Mouse (Mus musculus) hindbrain, embryonic 11.5 days (tissue): Measurements from ENCODE around the gene Ppp1r9a. TPM values are rescaled to one million over a fixed set of nuclear protein-coding genes. Genes with fewer than 3 reads are reported as not detected.

Source experiments
- ATAC-seq: fragments of 200-750 bp; cut with Nextera tagmentation; 2 replicates; pipeline ENCODE4 v1.8.0; 2017; ENCODE audit warnings: mild to moderate bottlenecking, moderate TSS enrichment, moderate library complexity; ENCODE audit not compliant: low FRiP score
- DNase-seq: peaks from one replicate; pipeline ENCODE4 v3.0.0-alpha.2; 2015; ENCODE audit warnings: low spot score
- H3K27ac ChIP-seq: fragments of 300-500 bp; sonication (generic); 2 replicates; pipeline ENCODE4 v1.5.1; 2014; ENCODE audit warnings: mild to moderate bottlenecking, low read depth, low read length
- H3K27me3 ChIP-seq: fragments of 300-500 bp; sonication (generic); 2 replicates; pipeline ENCODE4 v1.6.1; 2014; ENCODE audit warnings: mild to moderate bottlenecking, low read length, moderate library complexity, mixed read lengths; ENCODE audit not compliant: control insufficient read depth, insufficient read depth
- H3K36me3 ChIP-seq: fragments of 300-500 bp; sonication (generic); 2 replicates; pipeline ENCODE4 v1.6.1; 2014; ENCODE audit warnings: mild to moderate bottlenecking, low read length, moderate library complexity, mixed read lengths; ENCODE audit not compliant: control insufficient read depth, insufficient read depth
- H3K4me1 ChIP-seq: fragments of 300-500 bp; sonication (generic); replicated peaks from 2 replicates; pipeline ENCODE4 v1.6.1; 2014; ENCODE audit warnings: low read length, mixed read lengths; ENCODE audit not compliant: control insufficient read depth, insufficient read depth
- H3K4me2 ChIP-seq: fragments of 300-500 bp; sonication (generic); replicated peaks from 2 replicates; pipeline ENCODE4 v1.6.1; 2014; ENCODE audit warnings: mild to moderate bottlenecking, low read depth, low read length
- H3K4me3 ChIP-seq: fragments of 300-500 bp; sonication (generic); 2 replicates; pipeline ENCODE4 v1.5.1; 2014; ENCODE audit warnings: low read depth, low read length
- H3K9ac ChIP-seq: fragments of 300-500 bp; sonication (generic); 2 replicates; pipeline ENCODE4 v1.6.1; 2014; ENCODE audit warnings: low read depth, low read length
- H3K9me3 ChIP-seq: fragments of 300-500 bp; sonication (generic); 2 replicates; pipeline ENCODE4 v1.6.1; 2016; ENCODE audit warnings: low read length; ENCODE audit not compliant: control insufficient read depth
- WGBS: fragments of 180-500 bp; shearing (Covaris S2); extraction: QIAGEN DNeasy Blood & Tissue Kit; methylation state at CpG from one replicate; pipeline ENCODE4 v1.1.7; 2014; 5-methylcytosine and 5-hydroxymethylcytosine counted together
- polyA plus RNA-seq: library from polyadenylated mRNA; unstranded; fragments of >200 nt; fragmentation: Nextera tagmentation; extraction: Ambion mirVana; gene quantifications from 2 replicates; pipeline ENCODE4 v1.2.1, GENCODE M21; 2014

The Ppp1r9a gene
- polyA plus RNA-seq, 1 experiment from 2014 or later, result 33.9 TPM

- H3K4me3 ChIP-seq, result no peak overlapping the region
- H3K27ac ChIP-seq, result no peak overlapping the region
- no peak overlapping the region for H3K4me2 ChIP-seq
- 90% methylated on average over 2 of the region's 2 CpGs for WGBS
- DNase-seq, result no peak
- no peak for ATAC-seq
- H3K4me1 ChIP-seq, result no peaks in the 10 kb centered on the region
- no peak overlapping the region for H3K9ac ChIP-seq
- H3K36me3 ChIP-seq, result no peaks in the 10 kb centered on the region
- H3K9me3 ChIP-seq, result no peaks in the 10 kb centered on the region
- no peaks in the 10 kb centered on the region for H3K27me3 ChIP-seq
Observed at GRCm38 (mm10) chr6:4943821-4944220, 41.1 kb downstream of the Ppp1r9a start.

GRCm38 (mm10) chr6:4948056-4948455 is 45.3 kb downstream of the Ppp1r9a start:
- ATAC-seq (no peak), DNase-seq (no peak)
- no peak overlapping the region for H3K27ac ChIP-seq
- H3K4me3 ChIP-seq, result no peak overlapping the region
- WGBS, result 93% methylated on average over 4 of the region's 4 CpGs
- H3K27me3 ChIP-seq, result no peaks in the 10 kb centered on the region
- no peak overlapping the region for H3K9ac ChIP-seq
- H3K9me3 ChIP-seq, result no peaks in the 10 kb centered on the region
- no peaks in the 10 kb centered on the region for H3K4me1 ChIP-seq
- no peaks in the 10 kb centered on the region for H3K36me3 ChIP-seq
- H3K4me2 ChIP-seq, result no peak overlapping the region

- no peak overlapping the region for H3K4me3 ChIP-seq
- WGBS, result 74% methylated on average over 4 of the region's 4 CpGs
- no peaks in the 10 kb centered on the region for H3K9me3 ChIP-seq
- no peak overlapping the region for H3K9ac ChIP-seq
- H3K36me3 ChIP-seq, result no peaks in the 10 kb centered on the region
- no peak overlapping the region for H3K27ac ChIP-seq
- H3K4me1 ChIP-seq, result no peaks in the 10 kb centered on the region
- H3K27me3 ChIP-seq, result no peaks in the 10 kb centered on the region
- ATAC-seq (no peak), DNase-seq (no peak)
- no peak overlapping the region for H3K4me2 ChIP-seq
Observed at GRCm38 (mm10) chr6:4949701-4950100, 47.0 kb downstream of the Ppp1r9a start.

- Histone ChIP-seq H3K9me3 (no peaks in the 10 kb centered on the region), H3K27ac (no peak overlapping the region), H3K4me1 (no peaks in the 10 kb centered on the region), H3K36me3 (no peaks in the 10 kb centered on the region), H3K27me3 (no peaks in the 10 kb centered on the region), H3K9ac (no peak overlapping the region), H3K4me3 (no peak overlapping the region), H3K4me2 (no peak overlapping the region)
- DNase-seq (peak; percentile 36), ATAC-seq (no peak)
- 69% methylated on average over 14 of the region's 14 CpGs for WGBS
Observed at GRCm38 (mm10) chr6:4953028-4953719, 50.5 kb downstream of the Ppp1r9a start.

- no peak for ATAC-seq
- no peak overlapping the region for H3K4me3 ChIP-seq
- WGBS, result 82% methylated on average over 6 of the region's 6 CpGs
Observed at GRCm38 (mm10) chr6:4956651-4957050, 53.9 kb downstream of the Ppp1r9a start.

GRCm38 (mm10) chr6:4962197-4962596 is 59.5 kb downstream of the Ppp1r9a start:
- Histone ChIP-seq H3K27me3 (no peaks in the 10 kb centered on the region), H3K4me1 (no peaks in the 10 kb centered on the region), H3K9ac (no peak overlapping the region), H3K36me3 (no peaks in the 10 kb centered on the region), H3K4me3 (no peak overlapping the region), H3K4me2 (no peak overlapping the region), H3K27ac (no peak overlapping the region), H3K9me3 (no peaks in the 10 kb centered on the region)
- WGBS, result 79% methylated on average over 4 of the region's 4 CpGs
- ATAC-seq (no peak), DNase-seq (no peak)

More at GRCm38 (mm10) chr6:4956651-4957050, 53.9 kb downstream of the Ppp1r9a start:
- Histone ChIP-seq H3K4me1 (no peaks in the 10 kb centered on the region), H3K4me2 (no peak overlapping the region), H3K9me3 (no peaks in the 10 kb centered on the region), H3K9ac (no peak overlapping the region), H3K27me3 (no peaks in the 10 kb centered on the region), H3K36me3 (no peaks in the 10 kb centered on the region), H3K27ac (no peak overlapping the region)
- DNase-seq, result no peak

- ATAC-seq (no peak), DNase-seq (no peak)
- Histone ChIP-seq H3K4me3 (no peak overlapping the region), H3K4me2 (no peak overlapping the region), H3K9me3 (no peaks in the 10 kb centered on the region), H3K36me3 (no peaks in the 10 kb centered on the region), H3K27me3 (no peaks in the 10 kb centered on the region), H3K27ac (no peak overlapping the region), H3K9ac (no peak overlapping the region), H3K4me1 (no peaks in the 10 kb centered on the region)
- 67% methylated on average over 5 of the region's 5 CpGs for WGBS
Observed at GRCm38 (mm10) chr6:4963049-4963448, 60.3 kb downstream of the Ppp1r9a start.

GRCm38 (mm10) chr6:4967236-4967635 is 64.5 kb downstream of the Ppp1r9a start:
- no peaks in the 10 kb centered on the region for H3K27me3 ChIP-seq
- H3K27ac ChIP-seq, result no peak overlapping the region
- no peak overlapping the region for H3K4me2 ChIP-seq
- DNase-seq (no peak), ATAC-seq (no peak)
- no peak overlapping the region for H3K4me3 ChIP-seq
- no peaks in the 10 kb centered on the region for H3K9me3 ChIP-seq
- WGBS, result 93% methylated on average over 4 of the region's 4 CpGs
- H3K36me3 ChIP-seq, result no peaks in the 10 kb centered on the region
- no peak overlapping the region for H3K9ac ChIP-seq
- no peaks in the 10 kb centered on the region for H3K4me1 ChIP-seq

- H3K36me3 ChIP-seq, result no peaks in the 10 kb centered on the region
- DNase-seq, result no peak
- H3K4me3 ChIP-seq, result no peak overlapping the region
- WGBS, result 93% methylated on average over 9 of the region's 9 CpGs
- H3K27ac ChIP-seq, result no peak overlapping the region
- H3K4me1 ChIP-seq, result no peaks in the 10 kb centered on the region
- no peak overlapping the region for H3K9ac ChIP-seq
- H3K9me3 ChIP-seq, result no peaks in the 10 kb centered on the region
- no peak for ATAC-seq
- no peak overlapping the region for H3K4me2 ChIP-seq
- H3K27me3 ChIP-seq, result no peaks in the 10 kb centered on the region
Observed at GRCm38 (mm10) chr6:4971229-4971628, 68.5 kb downstream of the Ppp1r9a start.
